Mouse (Mus musculus) neutrophil, adult 5-6 weeks (primary cell): Measurements from ENCODE around the gene Slc35b4. TPM values are rescaled to one million over a fixed set of nuclear protein-coding genes. Genes with fewer than 3 reads are reported as not detected.

ENCODE experiments used
- ATAC-seq: fragments of 151-379, 151-347 bp; 2 replicates; pipeline ENCODE4 v1.8.0; 2017; ENCODE audit warnings: mild to moderate bottlenecking, moderate TSS enrichment; ENCODE audit not compliant: insufficient number of reproducible peaks, poor library complexity, low FRiP score, severe bottlenecking; ENCODE audit errors: extremely low read depth
- total RNA-seq: library from RNA; stranded (forward); fragments of 200-1000 nt; gene quantifications from 2 replicates; pipeline ENCODE4 v1.2.3, GENCODE M21; 2017

The Slc35b4 gene
- total RNA-seq, 1 experiment from 2014 or later = 14.8 TPM

GRCm38 (mm10) chr6:34173251-34173650, 3.7 kb downstream of the Slc35b4 start:
- ATAC-seq = no peak

- no peak for ATAC-seq
Measured at GRCm38 (mm10) chr6:34171748-34172457, 5.0 kb downstream of the Slc35b4 start.

GRCm38 (mm10) chr6:34170844-34171494, 5.9 kb downstream of the Slc35b4 start:
- no peak for ATAC-seq

- no peak for ATAC-seq
Measured at GRCm38 (mm10) chr6:34168834-34169233, 8.1 kb downstream of the Slc35b4 start.

GRCm38 (mm10) chr6:34163014-34163413, 13.9 kb downstream of the Slc35b4 start:
- ATAC-seq = no peak

GRCm38 (mm10) chr6:34162607-34163006, 14.3 kb downstream of the Slc35b4 start:
- no peak for ATAC-seq

- ATAC-seq = no peak
Measured at GRCm38 (mm10) chr6:34161511-34161910, 15.4 kb downstream of the Slc35b4 start.

- no peak for ATAC-seq
Measured at GRCm38 (mm10) chr6:34160816-34161310, 16.0 kb downstream of the Slc35b4 start.

GRCm38 (mm10) chr6:34159998-34160815, 16.7 kb downstream of the Slc35b4 start:
- no peak for ATAC-seq

GRCm38 (mm10) chr6:34156841-34157748, 19.8 kb downstream of the Slc35b4 start:
- no peak for ATAC-seq

GRCm38 (mm10) chr6:34156057-34156456, 20.9 kb downstream of the Slc35b4 start:
- ATAC-seq = peak; percentile 25

- no peak for ATAC-seq
Measured at GRCm38 (mm10) chr6:34155137-34155804, 21.6 kb downstream of the Slc35b4 start.

- ATAC-seq = no peak
Measured at GRCm38 (mm10) chr6:34154202-34154601, 22.7 kb downstream of the Slc35b4 start.

GRCm38 (mm10) chr6:34153069-34154052, 23.6 kb downstream of the Slc35b4 start:
- ATAC-seq = no peak

GRCm38 (mm10) chr6:34149821-34150220, 27.1 kb downstream of the Slc35b4 start:
- no peak for ATAC-seq

- no peak for ATAC-seq
Measured at GRCm38 (mm10) chr6:34149066-34149465, 27.8 kb downstream of the Slc35b4 start.

- no peak for ATAC-seq
Measured at GRCm38 (mm10) chr6:34148639-34149038, 28.3 kb downstream of the Slc35b4 start.
